Mouse (Mus musculus): ENCODE measurements at regions not wholly inside any gene's neighbourhood (a gene's known extent, or its start where the extent isn't known, plus 50 kb on each side); places are given as distances from the start of the nearest gene placed in this dataset.

DNA sequence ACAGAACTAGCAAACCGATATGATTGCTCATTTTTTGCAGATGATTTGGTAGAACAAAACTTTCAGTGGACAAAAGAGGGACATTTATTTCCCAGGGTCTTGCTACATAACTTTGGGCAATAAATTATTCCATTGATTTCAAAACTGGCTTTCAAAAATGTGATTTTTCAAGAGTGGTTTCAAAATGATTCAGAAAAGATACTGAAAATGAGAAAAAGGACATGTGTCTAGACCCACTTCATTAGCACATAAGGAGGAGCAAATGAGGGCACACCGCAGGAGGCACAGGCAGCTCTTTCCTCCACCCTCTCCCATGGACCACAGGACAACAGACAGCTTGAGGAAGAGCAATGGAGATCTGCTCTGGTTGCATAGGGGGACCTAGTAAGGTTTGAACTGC is 412.5 kb downstream of the Inhba start:
- TF ChIP-seq POLR2A (IDR thresholded peaks at IDR 0.05; ENCODE audit: control insufficient read depth, extremely low read depth, insufficient read depth, low read length, poor library complexity) (no peak), CTCF (IDR thresholded peaks at IDR 0.05; ENCODE audit: borderline replicate concordance, control insufficient read depth, extremely low read depth, insufficient read depth, low read length, poor library complexity) (no peak)

All from thymus, adult 2 months (tissue).